Mouse (Mus musculus): ENCODE data around the gene Mical1. TPM values are rescaled to one million over a fixed set of nuclear protein-coding genes. Genes with fewer than 3 reads are reported as not detected.

The Mical1 gene
- 130 and 143 TPM in 2 replicates for polyA plus RNA-seq (2012; rRNA removed)

GRCm38 (mm10) chr10:41476171-41477017 lies at the start of gene Mical1:
Gene Mical1, plus strand, starts transcription at chr10:41476314.
- Histone ChIP-seq H3K27ac (ENCODE audit: insufficient read depth, low read length) (peak within 1 kb of the TSS; percentile 87), H3K4me1 (ENCODE audit: control insufficient read depth, insufficient read depth, insufficient read length) (peaks cover 24% of the 10 kb centered on the region; the same call in 1 of the 2 replicates), H3K36me3 (ENCODE audit: control insufficient read depth, insufficient read depth, low read length) (peaks cover 29% of the 10 kb centered on the region), H3K4me3 (ENCODE audit: extremely low read depth, insufficient read depth, insufficient read length) (peak within 1 kb of the TSS; percentile 65), H3K27me3 (ENCODE audit: control insufficient read depth, insufficient read depth, low read length) (no peaks in the 10 kb centered on the region)
- TF ChIP-seq POLR2A (IDR thresholded peaks at IDR 0.05; ENCODE audit: low read depth, low read length) (no peak), CTCF (IDR thresholded peaks at IDR 0.05; ENCODE audit: extremely low read depth, insufficient read depth, insufficient read length, insufficient replicate concordance) (no peak)
- WGBS: 2% methylated on average over 35 of the region's 35 CpGs
- DNase-seq (ENCODE audit: low read depth in 1 of 2, low spot score in 2 of 2): peak in 1 of 2 experiments; percentile 75

GRCm38 (mm10) chr10:41426368-41426767 lies 49.7 kb upstream of the Mical1 start:
- Histone ChIP-seq H3K36me3 (ENCODE audit: control insufficient read depth, insufficient read depth, low read length) (no peaks in the 10 kb centered on the region), H3K27me3 (ENCODE audit: control insufficient read depth, insufficient read depth, low read length) (no peaks in the 10 kb centered on the region), H3K4me1 (ENCODE audit: control insufficient read depth, insufficient read depth, insufficient read length) (no peaks in the 10 kb centered on the region), H3K27ac (ENCODE audit: insufficient read depth, low read length) (no peak overlapping the region), H3K4me3 (ENCODE audit: extremely low read depth, insufficient read depth, insufficient read length) (no peak overlapping the region)
- no peak for DNase-seq (ENCODE audit: low read depth in 1 of 2, low spot score in 2 of 2)
- TF ChIP-seq CTCF (IDR thresholded peaks at IDR 0.05; ENCODE audit: extremely low read depth, insufficient read depth, insufficient read length, insufficient replicate concordance) (no peak), POLR2A (IDR thresholded peaks at IDR 0.05; ENCODE audit: low read depth, low read length) (no peak)
- WGBS: 73% methylated on average over 6 of the region's 6 CpGs

GRCm38 (mm10) chr10:41434624-41435023 lies 41.5 kb upstream of the Mical1 start:
- 30% methylated on average over 4 of the region's 4 CpGs for WGBS
- DNase-seq (ENCODE audit: low read depth in 1 of 2, low spot score in 2 of 2): peak in 1 of 2 experiments; percentile 65
- Histone ChIP-seq H3K27me3 (ENCODE audit: control insufficient read depth, insufficient read depth, low read length) (no peaks in the 10 kb centered on the region), H3K4me1 (ENCODE audit: control insufficient read depth, insufficient read depth, insufficient read length) (no peaks in the 10 kb centered on the region), H3K4me3 (ENCODE audit: extremely low read depth, insufficient read depth, insufficient read length) (no peak overlapping the region), H3K27ac (ENCODE audit: insufficient read depth, low read length) (no peak overlapping the region), H3K36me3 (ENCODE audit: control insufficient read depth, insufficient read depth, low read length) (no peaks in the 10 kb centered on the region)
- TF ChIP-seq POLR2A (IDR thresholded peaks at IDR 0.05; ENCODE audit: low read depth, low read length): no peak
- peak; percentile 14; the same call in 1 of the 2 replicates for TF ChIP-seq CTCF (IDR thresholded peaks at IDR 0.05; ENCODE audit: extremely low read depth, insufficient read depth, insufficient read length, insufficient replicate concordance)

GRCm38 (mm10) chr10:41435141-41435540 lies 41.0 kb upstream of the Mical1 start:
- TF ChIP-seq CTCF (IDR thresholded peaks at IDR 0.05; ENCODE audit: extremely low read depth, insufficient read depth, insufficient read length, insufficient replicate concordance): no peak
- no peak for TF ChIP-seq POLR2A (IDR thresholded peaks at IDR 0.05; ENCODE audit: low read depth, low read length)
- WGBS: 50% methylated on average over 3 of the region's 3 CpGs

GRCm38 (mm10) chr10:41448216-41448615 lies 27.9 kb upstream of the Mical1 start:
- WGBS: 80% methylated on average over 1 of the region's 1 CpGs
- TF ChIP-seq POLR2A (IDR thresholded peaks at IDR 0.05; ENCODE audit: low read depth, low read length) (no peak), CTCF (IDR thresholded peaks at IDR 0.05; ENCODE audit: extremely low read depth, insufficient read depth, insufficient read length, insufficient replicate concordance) (no peak)
- peaks cover 2% of the 10 kb centered on the region; the same call in 1 of the 2 replicates for H3K36me3 ChIP-seq (ENCODE audit: control insufficient read depth, insufficient read depth, low read length)

More at GRCm38 (mm10) chr10:41435141-41435540, 41.0 kb upstream of the Mical1 start:
- no peaks in the 10 kb centered on the region for H3K27me3 ChIP-seq (ENCODE audit: control insufficient read depth, insufficient read depth, low read length)
- no peak overlapping the region for H3K4me3 ChIP-seq (ENCODE audit: extremely low read depth, insufficient read depth, insufficient read length)
- no peaks in the 10 kb centered on the region for H3K4me1 ChIP-seq (ENCODE audit: control insufficient read depth, insufficient read depth, insufficient read length)
- no peak overlapping the region for H3K27ac ChIP-seq (ENCODE audit: insufficient read depth, low read length)
- DNase-seq (ENCODE audit: low read depth in 1 of 2, low spot score in 2 of 2): no peak
- H3K36me3 ChIP-seq (ENCODE audit: control insufficient read depth, insufficient read depth, low read length): no peaks in the 10 kb centered on the region

GRCm38 (mm10) chr10:41449684-41450083 lies 26.4 kb upstream of the Mical1 start:
- 12% methylated on average over 14 of the region's 14 CpGs for WGBS
- Histone ChIP-seq H3K27ac (ENCODE audit: insufficient read depth, low read length) (peak overlapping the region; percentile 87), H3K27me3 (ENCODE audit: control insufficient read depth, insufficient read depth, low read length) (no peaks in the 10 kb centered on the region), H3K4me3 (ENCODE audit: extremely low read depth, insufficient read depth, insufficient read length) (peak overlapping the region; percentile 65), H3K36me3 (ENCODE audit: control insufficient read depth, insufficient read depth, low read length) (peaks cover 2% of the 10 kb centered on the region; the same call in 1 of the 2 replicates), H3K4me1 (ENCODE audit: control insufficient read depth, insufficient read depth, insufficient read length) (peaks cover 2% of the 10 kb centered on the region; the same call in 1 of the 2 replicates)
- no peak for DNase-seq (ENCODE audit: low read depth in 1 of 2, low spot score in 2 of 2)
- TF ChIP-seq POLR2A (IDR thresholded peaks at IDR 0.05; ENCODE audit: low read depth, low read length) (no peak), CTCF (IDR thresholded peaks at IDR 0.05; ENCODE audit: extremely low read depth, insufficient read depth, insufficient read length, insufficient replicate concordance) (no peak)

More at GRCm38 (mm10) chr10:41448216-41448615, 27.9 kb upstream of the Mical1 start:
- Histone ChIP-seq H3K27ac (ENCODE audit: insufficient read depth, low read length) (no peak overlapping the region), H3K4me3 (ENCODE audit: extremely low read depth, insufficient read depth, insufficient read length) (no peak overlapping the region), H3K4me1 (ENCODE audit: control insufficient read depth, insufficient read depth, insufficient read length) (peaks cover 2% of the 10 kb centered on the region; the same call in 1 of the 2 replicates), H3K27me3 (ENCODE audit: control insufficient read depth, insufficient read depth, low read length) (no peaks in the 10 kb centered on the region)
- DNase-seq (ENCODE audit: low read depth in 1 of 2, low spot score in 2 of 2): no peak
